Mouse (Mus musculus): ENCODE results near the gene Nrbp1.

The Nrbp1 gene

DNA sequence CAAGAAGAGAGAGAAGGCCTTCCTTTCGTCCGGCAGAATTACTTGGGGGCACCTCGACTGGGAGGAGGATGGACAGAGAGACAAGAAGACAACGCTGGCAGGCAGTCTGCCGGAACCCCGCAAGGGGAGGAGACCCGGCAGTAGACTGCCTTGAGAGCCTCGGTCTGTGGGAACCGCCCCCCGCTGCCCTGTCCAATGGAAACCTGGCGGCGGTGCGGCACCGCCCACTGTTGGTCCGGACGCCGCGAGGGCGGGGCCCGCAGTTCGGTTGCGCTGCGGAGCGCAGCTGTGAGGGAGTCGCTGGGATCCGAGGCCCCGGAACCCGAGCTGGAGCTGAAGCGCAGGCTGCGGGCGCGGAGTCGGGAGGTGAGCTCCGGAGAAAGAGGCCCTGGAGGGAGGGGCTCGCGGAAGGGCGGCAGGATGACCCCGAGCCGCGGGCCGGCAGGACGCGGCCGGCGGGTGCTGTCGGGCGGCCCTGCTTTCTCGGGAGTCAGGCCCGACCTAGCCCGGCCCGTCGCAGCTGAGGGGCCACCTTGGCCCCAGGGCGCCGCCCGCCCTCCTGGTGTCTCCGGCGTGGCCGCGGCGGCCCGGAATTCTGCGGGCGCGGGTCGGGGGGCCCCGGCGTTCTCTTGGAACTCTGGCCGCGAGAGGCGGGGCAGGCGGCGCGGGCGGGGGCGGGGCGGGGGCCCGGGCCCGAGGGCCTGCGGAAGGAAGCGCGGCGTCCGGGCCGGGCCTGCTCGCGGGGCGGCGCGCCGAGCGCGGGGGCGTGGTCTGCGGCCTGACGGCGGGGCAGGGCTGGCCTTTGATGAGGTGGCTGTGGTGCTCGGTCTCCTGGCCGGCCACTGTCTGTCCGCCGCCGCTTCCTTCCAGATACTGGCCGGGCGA, at the start of gene Nrbp1, which contains the start of gene Gm9970:
Gene Nrbp1, plus strand, starts transcription at position 228 of the 885 bp plus-strand sequence.
Gene Gm9970, minus strand, starts transcription at position 596 of the 885 bp plus-strand sequence.
- DNase-seq (ENCODE audit: extremely low read depth, insufficient read length, low spot score): peak; percentile 95

DNA sequence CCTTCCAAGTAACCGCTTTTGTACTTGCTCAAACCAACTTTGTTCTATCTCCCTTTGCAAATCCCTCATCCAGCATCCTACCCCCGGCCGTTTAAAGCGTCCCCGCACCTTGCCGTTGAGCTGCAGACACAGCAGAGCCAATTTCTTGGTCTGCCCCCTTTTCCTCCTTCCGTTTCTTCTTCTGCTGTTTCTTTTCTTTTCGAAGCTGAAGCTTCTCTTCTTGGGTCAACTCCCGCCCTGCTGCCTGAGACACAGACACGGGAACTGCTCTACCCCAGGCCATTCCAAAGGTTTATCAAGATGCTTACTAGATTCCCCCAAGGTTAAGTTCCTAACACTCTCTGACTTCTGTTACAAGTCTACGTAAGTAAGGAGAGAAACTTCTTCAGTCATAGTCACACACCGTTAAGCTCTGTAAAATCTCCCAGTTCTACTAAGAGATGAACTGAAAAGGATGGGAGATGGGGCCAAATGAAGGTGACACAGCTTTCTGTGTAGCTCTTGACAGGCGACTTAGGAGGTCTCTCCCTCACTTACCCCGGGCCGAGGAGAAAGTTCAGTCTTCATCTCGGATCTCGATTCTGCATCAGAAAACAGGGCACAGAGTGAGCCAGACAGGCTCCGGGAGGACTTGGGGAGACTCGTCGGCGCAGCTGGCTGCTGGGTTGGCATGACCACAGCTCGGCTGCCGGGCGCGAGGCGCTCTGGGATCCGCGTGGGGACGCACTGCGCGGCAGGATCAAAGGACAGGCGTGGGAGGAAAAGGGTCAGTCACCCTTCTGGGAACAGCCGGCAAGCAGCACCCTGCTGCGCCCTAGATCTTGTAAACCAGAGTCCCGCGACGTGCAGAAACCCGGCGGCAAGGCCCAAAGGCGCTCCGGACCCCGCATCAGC, 48.4 kb upstream of the Nrbp1 start:
- DNase-seq (ENCODE audit: extremely low read depth, insufficient read length, low spot score): no peak

DNA sequence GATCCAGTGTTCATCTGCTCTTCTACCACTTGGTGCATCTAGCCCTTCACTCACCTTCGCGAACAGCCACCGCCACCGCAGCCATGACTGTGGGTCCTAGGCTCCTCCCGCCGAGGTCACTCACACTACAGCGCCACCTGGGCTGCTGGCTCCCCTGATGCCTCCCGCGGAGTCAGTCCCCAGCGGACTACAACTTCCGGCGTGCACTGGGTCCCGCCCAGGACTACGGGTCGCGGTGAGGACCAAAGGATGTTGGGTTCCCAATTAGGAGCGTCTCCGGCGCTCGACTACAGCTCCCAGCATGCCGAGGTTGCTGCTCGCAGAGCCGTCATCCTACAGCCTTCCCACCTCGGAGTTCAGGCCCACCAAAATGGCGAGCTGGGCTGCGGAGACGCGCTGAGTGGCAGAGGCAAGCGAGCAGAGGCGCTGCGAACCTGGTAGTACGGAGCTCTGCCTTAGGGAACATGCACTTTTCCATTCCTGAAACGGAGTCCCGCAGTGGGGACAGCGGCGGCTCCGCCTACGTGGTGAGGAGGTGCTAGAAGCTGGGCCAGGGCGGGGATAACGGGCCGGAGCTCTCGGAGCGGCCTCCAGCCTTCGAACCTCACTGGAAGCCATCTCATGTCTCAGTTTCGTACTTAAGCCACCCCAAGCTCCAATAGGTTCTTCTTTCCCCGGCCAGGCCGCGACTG, 47.6 kb upstream of the Nrbp1 start, which contains the start of the genes Snx17 and Eif2b4:
Gene Snx17, plus strand, starts transcription at position 289 of the 692 bp plus-strand sequence.
Gene Eif2b4, minus strand, starts transcription at position 492 of the 692 bp plus-strand sequence.
- peak; percentile 98 for DNase-seq (ENCODE audit: extremely low read depth, insufficient read length, low spot score)

DNA sequence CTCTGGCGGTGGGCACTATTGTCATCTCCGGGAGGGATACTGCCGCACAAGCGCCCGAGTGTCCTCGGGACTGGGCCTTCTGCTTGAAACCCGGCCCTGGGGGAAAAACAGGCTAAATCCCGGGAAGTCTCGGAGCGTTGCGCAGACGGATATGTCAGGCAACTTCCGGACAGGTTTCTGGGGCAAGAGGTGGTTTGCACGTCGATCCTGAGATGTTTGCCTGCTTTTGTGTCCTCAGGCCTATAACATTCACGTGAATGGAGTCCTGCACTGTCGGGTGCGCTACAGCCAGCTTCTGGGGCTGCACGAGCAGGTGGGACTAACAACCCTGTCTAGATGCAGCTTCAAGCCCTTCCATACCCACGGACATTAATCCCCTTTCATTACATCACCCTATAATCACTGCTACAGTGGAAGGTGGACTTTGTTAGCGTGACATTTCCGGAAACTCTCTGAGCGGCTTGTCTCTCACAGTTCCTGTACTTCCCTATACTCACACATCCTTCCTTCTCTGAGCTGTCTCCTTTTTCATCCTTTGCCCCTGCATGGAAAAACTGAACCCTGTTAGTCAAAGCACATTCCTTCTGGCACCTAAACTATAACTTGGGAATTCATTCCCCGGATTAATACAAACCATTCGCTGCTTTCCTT, 46.9 kb upstream of the Nrbp1 start:
- DNase-seq (ENCODE audit: extremely low read depth, insufficient read length, low spot score): no peak

DNA sequence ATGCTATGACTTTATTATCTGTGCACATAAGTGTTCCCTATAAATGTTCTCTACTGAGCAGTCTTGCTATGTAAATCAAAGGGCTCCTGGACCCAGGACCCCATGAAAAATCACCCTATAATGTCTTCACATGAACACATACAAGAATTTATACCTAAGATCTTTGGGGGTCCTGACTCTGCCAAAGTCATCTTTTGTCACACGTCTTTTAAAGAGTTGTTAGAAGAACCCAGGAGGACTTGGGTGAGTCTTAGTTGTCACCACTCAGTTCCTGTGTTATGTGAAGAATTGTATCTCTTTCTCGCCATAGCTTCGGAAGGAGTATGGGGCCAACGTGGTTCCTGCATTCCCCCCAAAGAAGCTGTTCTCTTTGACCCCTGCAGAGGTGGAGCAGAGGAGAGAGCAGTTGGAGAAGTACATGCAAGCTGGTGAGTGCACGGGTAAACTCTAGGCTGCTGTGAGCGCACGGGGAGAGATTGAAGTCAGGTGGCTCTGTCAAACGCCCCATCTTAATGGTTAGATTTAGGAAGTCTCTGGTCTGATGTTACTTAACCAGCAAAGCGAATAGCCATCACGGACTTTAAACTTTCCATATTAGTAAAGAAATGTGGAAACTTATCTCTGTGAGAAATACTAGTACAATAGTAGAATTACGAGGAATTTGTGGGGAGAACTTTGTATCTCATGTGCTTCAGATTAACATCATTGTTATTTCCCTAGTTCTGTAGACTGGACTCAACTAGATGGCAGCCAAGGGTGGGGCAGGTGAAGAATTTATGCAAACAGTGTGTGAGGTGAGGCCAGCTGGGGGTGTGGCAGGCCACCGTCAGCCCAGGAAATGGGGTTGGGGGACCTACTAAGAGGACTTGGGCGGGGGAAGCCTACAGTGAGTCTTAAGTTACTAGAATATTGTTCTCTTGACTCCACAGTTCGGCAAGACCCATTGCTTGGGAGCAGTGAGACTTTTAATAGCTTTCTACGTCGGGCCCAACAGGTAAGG, 45.9 kb upstream of the Nrbp1 start:
- DNase-seq (ENCODE audit: extremely low read depth, insufficient read length, low spot score): no peak

DNA sequence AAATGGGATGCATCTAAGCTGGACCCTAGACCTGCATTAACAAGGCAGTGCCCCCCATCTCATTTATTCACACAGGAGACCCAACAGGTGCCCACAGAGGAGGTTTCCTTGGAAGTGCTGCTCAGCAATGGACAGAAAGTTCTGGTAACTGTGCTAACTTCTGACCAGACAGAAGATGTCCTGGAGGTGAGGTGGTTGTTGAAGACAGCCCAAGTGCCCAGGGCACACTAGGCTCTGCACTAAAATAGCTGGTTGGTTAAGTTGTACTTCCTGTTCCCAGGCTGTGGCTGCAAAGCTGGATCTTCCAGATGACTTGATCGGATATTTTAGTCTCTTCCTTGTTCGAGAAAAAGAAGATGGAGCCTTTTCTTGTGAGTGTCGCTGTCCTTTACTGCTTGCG, 45.0 kb upstream of the Nrbp1 start:
- no peak for DNase-seq (ENCODE audit: extremely low read depth, insufficient read length, low spot score)

DNA sequence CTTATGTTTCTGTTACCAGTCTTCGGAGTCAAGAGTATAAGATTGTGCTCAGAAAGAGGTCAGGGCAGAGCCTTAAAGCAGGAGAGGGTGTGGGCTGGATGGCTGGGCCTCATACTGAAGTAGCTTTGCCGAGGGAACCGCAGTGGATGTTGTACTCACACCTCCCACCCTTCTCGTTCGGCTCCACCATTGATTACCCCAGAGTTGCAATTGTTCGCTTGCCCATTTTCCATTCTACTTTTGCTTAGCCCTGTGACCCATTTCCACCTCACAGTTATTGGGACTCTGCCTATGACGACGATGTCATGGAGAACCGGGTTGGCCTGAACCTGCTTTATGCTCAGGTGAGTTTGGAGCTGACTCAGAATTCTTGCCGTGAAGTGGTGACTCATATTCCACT, 44.5 kb upstream of the Nrbp1 start:
- no peak for DNase-seq (ENCODE audit: extremely low read depth, insufficient read length, low spot score)

DNA sequence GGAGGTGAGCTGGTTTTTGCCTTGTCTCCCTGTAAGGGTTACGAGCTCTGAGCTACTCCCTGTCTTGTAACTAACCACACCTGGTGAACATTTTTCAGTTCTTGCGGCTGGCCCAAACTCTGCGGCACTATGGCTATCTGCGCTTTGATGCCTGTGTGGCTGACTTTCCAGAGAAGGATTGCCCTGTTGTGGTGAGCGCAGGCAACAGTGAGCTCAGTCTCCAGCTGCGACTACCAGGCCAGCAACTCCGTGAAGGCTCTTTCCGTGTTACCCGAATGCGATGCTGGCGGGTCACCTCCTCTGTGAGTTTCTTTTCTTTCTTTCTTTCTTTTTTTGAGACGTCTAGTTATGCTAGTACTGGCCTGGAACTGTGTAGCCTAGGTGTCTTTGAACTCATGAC, 43.6 kb upstream of the Nrbp1 start:
- DNase-seq (ENCODE audit: extremely low read depth, insufficient read length, low spot score): no peak

DNA sequence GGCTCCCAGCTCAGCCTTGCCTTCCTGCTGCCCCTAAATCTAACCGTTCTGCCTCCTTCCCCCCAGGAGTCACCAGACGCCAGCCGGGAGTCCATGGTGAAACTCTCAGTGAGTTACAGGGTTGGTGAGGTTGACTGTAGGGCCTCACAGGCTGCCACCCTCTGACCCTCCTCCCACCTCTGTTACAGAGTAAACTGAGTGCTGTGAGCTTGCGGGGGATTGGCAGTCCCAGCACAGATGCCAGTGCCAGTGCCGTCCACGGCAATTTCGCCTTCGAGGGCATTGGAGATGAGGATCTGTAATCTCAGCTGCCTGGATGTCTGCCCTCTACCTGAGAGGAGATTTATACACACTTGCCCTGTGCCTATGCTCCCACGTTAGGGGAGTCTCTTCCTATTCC, 42.5 kb upstream of the Nrbp1 start:
- DNase-seq (ENCODE audit: extremely low read depth, insufficient read length, low spot score): no peak

DNA sequence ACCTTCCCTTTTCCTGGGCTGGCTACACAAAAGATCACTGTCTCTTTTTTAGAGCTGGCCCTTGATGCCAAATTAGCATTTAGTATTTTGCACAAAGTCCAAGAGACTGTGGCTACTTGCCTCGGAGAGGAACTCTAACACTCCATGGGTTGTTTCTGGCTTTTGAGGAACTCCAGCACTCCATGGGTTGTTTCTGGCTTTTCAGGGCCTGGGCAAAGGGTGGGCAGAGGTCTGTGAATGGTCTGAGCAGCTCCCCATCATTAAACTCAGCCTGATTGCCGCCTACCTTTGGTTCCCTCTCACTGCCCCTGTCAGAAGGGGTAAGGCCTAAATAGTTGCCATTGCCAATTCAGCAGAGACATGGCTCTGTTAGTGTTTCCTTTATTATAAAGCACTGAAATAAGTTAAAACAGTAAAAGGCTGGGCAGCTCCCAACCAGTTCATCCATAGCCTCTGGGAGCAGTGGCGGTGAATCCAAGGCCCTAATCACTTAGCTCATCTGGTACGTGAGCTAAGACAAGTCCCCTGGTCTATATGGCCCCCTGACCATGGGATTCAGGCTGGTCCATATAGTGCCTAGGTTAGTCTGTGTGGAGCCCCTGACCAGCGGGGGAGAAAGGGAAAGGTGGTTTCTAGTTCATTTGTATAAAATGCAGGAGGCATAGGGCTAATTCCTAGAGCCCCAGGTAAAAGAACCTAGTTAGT, 41.9 kb upstream of the Nrbp1 start:
- DNase-seq (ENCODE audit: extremely low read depth, insufficient read length, low spot score): no peak

DNA sequence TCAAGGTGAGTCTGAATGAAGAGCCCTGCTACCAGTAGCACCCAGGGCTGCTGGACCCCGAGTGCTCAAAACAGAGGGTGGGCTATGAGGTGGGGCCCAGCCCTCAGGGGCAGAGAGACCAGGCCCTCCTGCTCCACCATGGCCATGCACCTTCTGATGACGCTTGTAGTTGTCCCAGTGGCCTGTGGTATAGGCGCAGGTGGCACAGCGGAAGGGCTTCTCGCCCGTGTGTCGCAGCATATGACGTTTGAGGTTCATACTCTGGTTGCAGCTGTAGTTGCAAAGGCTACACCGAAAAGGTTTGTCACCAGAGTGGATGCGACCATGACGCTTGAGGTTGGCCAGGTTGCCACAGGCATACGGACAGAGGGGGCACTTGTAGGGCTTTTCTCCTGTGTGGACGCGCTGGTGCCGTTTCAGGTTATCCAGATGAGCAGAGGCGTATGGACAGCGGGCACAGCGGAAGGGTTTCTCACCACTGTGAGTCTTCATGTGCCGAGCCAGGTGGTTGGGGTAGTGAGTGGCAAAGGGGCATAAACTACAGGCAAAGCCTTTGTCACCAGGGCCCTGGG, 41.3 kb upstream of the Nrbp1 start:
- no peak for DNase-seq (ENCODE audit: extremely low read depth, insufficient read length, low spot score)

DNA sequence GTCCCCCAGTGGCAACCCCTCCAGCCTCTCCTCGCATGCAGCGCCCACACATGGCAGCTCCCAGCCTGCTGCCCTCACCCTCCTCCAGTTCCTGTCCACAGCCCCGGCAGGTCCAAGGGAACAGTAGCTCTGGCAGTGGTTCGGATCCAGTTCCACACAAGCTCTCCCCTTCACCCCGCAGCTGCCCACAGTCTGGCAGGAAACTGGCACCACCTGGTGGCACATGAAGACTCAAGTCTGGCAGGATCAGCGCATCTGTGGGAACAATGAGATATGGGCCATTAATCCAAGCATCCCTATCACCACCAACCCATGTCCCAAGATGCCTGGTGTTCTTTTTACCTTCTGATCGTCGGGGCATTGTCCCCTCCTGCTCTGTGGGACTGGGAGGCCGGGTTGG, 40.8 kb upstream of the Nrbp1 start:
- DNase-seq (ENCODE audit: extremely low read depth, insufficient read length, low spot score): no peak

DNA sequence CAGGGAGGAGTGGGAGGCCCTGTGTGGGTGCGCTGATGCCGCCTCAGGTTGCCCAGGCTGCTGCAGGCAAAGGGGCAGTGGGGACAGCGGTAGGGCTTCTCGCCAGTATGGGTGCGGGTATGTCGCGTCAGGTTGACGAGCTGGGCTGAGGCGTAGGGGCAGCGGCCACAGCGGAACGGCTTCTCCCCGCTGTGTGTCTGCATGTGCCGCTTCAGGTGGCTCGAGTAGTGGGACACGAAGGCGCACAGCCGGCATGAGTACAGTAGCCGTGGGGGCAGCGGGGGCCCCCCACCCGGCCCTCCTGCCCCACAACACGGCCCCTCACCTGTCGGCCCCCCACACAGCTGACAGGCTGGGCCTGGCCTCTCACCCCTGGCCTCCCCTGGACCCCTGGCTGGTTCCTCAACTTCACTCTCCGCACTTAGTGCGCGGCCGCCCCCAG, 40.3 kb upstream of the Nrbp1 start:
- DNase-seq (ENCODE audit: extremely low read depth, insufficient read length, low spot score): no peak

DNA sequence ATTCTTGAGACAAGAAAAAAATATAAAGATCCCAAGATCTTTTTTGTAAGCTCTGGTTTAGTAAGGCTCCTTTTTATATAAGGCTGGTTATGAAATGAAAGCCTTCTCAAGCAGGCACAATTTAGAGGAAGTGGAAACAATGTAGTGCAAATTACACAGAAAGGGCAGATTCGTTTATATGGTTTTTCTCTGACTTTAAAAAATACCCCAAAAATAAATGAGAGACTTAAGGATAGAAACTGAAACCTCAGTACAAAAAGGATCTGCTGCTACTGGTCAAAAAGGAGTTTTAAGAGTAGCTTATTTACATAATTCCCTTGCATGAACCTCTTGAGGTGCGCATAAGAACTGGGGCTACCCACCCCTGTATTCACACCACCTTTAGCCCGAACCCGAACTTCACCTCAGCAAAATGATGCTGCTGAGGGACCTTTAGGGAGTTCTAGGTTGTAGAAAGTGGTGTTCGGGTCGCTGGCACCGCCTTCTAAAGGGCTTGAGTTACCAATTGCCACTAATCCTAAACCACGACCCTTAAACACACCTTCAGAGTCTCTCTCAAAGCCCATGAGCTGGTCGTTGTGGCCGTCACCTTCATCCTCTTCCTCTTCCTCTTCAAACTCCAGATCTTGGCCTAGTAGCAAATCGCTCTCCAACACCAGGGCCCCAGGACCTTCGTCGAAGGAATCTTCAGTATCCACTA, 39.5 kb upstream of the Nrbp1 start:
- DNase-seq (ENCODE audit: extremely low read depth, insufficient read length, low spot score): no peak

DNA sequence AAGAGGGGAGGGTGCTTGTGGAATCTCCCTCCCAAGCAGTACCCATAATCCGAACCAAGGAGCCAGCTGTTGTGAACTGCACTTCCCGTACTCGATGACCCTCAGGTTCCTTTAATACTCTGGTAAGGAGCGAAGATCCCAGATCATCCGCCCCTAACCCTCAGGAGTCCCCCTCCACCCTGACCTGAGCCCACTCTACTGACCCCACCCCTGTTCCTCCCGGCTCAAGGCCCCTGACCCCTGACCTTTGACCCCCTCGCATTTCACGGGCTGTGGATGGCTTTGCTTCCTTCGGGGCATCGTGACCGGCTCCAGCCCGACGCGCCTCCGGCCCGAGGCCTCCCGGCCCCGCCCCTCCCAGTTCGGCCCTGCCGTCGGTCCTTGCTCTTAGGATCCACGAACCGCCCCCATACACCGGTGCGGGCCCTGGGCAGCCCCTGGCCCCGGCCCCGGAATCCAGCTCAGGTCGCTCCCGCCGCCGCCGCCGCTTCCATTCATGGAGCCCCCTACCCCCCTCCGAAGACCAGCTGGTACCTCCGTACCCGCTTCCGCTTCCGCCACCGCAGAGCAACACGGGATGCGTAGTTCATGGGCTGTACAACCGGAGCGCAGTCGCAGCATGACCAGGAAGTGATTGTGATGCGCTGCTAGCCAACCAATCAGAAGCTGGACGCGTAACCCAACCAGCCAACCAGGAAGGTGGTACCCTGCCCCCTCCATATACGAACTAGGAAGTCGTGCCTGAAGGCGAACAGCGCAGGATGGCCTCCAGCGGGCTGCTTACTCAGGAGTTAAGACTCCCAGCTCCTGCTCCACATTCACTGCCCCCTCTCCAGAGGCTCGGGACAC, 38.7 kb upstream of the Nrbp1 start, which contains the start of gene Zfp513:
Gene Zfp513, minus strand, starts transcription at position 562 of the 849 bp plus-strand sequence.
- DNase-seq (ENCODE audit: extremely low read depth, insufficient read length, low spot score): peak; percentile 92

DNA sequence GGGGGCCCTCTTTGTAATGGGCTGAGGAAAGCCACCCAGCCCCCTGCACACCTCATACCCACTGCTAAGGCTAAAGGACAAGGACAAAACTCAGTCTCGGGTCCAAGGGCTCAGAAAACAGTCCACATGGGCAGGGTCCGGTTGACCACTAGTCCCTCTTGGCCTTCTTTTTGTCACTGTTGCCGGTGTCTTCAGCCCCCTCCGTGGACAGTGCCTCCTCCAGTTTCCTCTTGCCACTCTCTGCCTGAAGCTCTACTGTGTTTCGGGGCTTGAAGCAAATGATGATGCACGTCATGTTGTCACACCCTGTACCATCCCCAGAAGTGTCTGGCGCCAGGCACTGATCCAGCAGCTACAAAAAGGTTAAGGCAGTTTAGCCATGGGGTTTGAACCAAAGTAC, 37.7 kb upstream of the Nrbp1 start:
- DNase-seq (ENCODE audit: extremely low read depth, insufficient read length, low spot score): no peak
